Mouse (Mus musculus) liver, adult 2 months (tissue): ENCODE results near the gene Zbtb44. TPM values are rescaled to one million over a fixed set of nuclear protein-coding genes. Genes with fewer than 3 reads are reported as not detected.
A peak's percentile ranks its signal among the peaks of the same experiment; 100 is the strongest.

Experiments
- DNase-seq: peaks from one replicate; pipeline ENCODE4 v3.0.0-alpha.2; 2011; ENCODE audit warnings: low read depth, low spot score; ENCODE audit errors: extremely low read depth
- H3K27ac ChIP-seq: fragments of 200-500 bp; replicated peaks from 2 replicates; pipeline ENCODE4 v1.5.1; 2012; ENCODE audit warnings: low read depth, mild to moderate bottlenecking, control low read depth, inconsistent platforms, low read length; ENCODE audit not compliant: insufficient read depth
- H3K27me3 ChIP-seq: fragments of 200-500 bp; 2 replicates; pipeline ENCODE4 v1.6.1; 2012; ENCODE audit warnings: mild to moderate bottlenecking, moderate library complexity, low read length, inconsistent platforms; ENCODE audit not compliant: control insufficient read depth, insufficient read depth
- H3K36me3 ChIP-seq: fragments of 200-500 bp; 2 replicates; pipeline ENCODE4 v1.6.1; 2012; ENCODE audit warnings: low read length, inconsistent platforms; ENCODE audit not compliant: control insufficient read depth, insufficient read depth
- H3K4me1 ChIP-seq: fragments of 200-500 bp; 2 replicates; pipeline ENCODE4 v1.6.1; 2011; ENCODE audit warnings: low read length; ENCODE audit not compliant: control insufficient read depth, insufficient read depth
- H3K4me3 ChIP-seq: fragments of 200-500 bp; 2 replicates; pipeline ENCODE4 v1.5.1; 2011; ENCODE audit warnings: low read depth, mild to moderate bottlenecking, control low read depth, low read length, moderate library complexity; ENCODE audit not compliant: insufficient read depth
- H3K79me2 ChIP-seq: fragments of 200-500 bp; 2 replicates; pipeline ENCODE4 v1.6.1; 2012; ENCODE audit warnings: inconsistent platforms, mild to moderate bottlenecking, low read length, moderate library complexity; ENCODE audit not compliant: control insufficient read depth, insufficient read depth
- H3K9ac ChIP-seq: fragments of 200-500 bp; 2 replicates; pipeline ENCODE4 v1.6.1; 2012; ENCODE audit warnings: low read depth, mild to moderate bottlenecking, control low read depth, inconsistent platforms, low read length
- CTCF ChIP-seq: fragments of 200-500 bp; IDR thresholded peaks from 2 replicates; pipeline ENCODE4 v1.5.1; 2011; ENCODE audit warnings: low read depth, low read length, control low read depth
- POLR2A ChIP-seq: fragments of 200-500 bp; IDR thresholded peaks from 2 replicates; pipeline ENCODE4 v1.6.1; 2011; ENCODE audit warnings: low read length, control low read depth; ENCODE audit not compliant: insufficient read depth; ENCODE audit errors: extremely low read depth
- WGBS: fragments of 180-500 bp; shearing (Covaris S2); methylation state at CpG from one replicate; pipeline ENCODE4 v1.1.7; 2018; 5-methylcytosine and 5-hydroxymethylcytosine counted together
- polyA plus RNA-seq: library from polyadenylated mRNA; depleted of rRNA; stranded (reverse); fragments of >200 nt; gene quantifications from 2 replicates; pipeline ENCODE4 v1.2.3, GENCODE M21; 2012; rRNA removed
- total RNA-seq: library from RNA; depleted of rRNA; stranded (reverse); fragments of >200 nt; gene quantifications from 2 replicates; pipeline ENCODE4 v1.2.3, GENCODE M21; 2014; rRNA removed

Zbtb44 gene
- total RNA-seq, result 31.0 and 37.8 TPM in 2 replicates
- polyA plus RNA-seq, result 4.5 and 5.4 TPM in 2 replicates

DNA sequence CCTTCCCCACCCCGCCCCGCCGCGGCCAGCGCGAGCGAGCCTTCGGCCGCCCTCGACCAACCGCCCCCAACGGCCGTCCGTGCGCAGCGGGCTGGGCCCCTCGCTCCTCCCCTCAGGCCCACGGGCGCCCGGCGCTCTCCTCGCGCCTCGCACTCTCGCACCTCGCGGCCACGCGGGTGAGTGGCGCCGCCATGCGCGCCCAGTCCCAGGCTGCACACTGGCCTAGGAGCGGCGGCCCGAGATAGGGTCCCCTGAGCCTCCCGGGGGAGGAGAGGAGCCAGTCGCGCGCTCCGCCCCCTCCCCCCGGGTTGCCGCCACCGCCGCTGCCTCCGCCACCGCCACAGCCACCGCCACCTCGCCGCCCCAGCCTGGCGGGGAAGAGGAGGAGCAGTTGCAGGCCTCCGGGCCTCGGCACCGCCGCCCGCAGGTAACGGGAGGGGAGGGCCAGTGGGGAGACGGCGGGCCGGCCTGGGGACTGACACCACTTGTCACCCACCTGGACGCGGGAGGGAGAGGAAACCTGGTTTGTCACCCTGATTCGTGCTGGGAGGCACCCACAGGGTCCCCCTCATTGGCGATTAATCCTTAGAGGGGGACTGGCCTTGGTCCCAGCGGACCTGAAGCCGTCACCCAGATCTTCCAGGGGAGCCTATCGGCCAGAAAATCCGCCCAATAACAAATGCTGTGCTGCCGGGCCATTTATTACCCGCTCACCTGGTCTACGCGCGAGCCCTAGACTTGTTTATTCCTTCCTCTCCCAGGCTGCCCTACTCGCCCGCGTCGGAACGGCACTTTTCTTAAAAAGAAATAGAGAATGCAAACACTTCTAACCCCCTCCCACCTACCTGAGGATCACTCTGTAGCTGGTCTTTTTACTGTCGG, at the start of gene Zbtb44:
TSS of gene Zbtb44 (plus strand) at position 113 of the 882 bp plus-strand sequence.
- H3K36me3 ChIP-seq, result peaks cover 3% of the 10 kb centered on the region; the same call in 1 of the 2 replicates
- no peaks in the 10 kb centered on the region for H3K27me3 ChIP-seq
- peak within 1 kb of the TSS; percentile 87 for H3K27ac ChIP-seq
- peak; percentile 67 for DNase-seq
- H3K9ac ChIP-seq, result peak within 1 kb of the TSS; percentile 95
- TF ChIP-seq CTCF (no peak), POLR2A (no peak; the same call in 1 of the 2 replicates)
- peak within 1 kb of the TSS; percentile 82 for H3K4me3 ChIP-seq
- peaks cover 2% of the 10 kb centered on the region; the same call in 1 of the 2 replicates for H3K79me2 ChIP-seq
- H3K4me1 ChIP-seq, result peaks cover 12% of the 10 kb centered on the region
- WGBS, result under 1% methylated on average over 72 of the region's 79 CpGs

DNA sequence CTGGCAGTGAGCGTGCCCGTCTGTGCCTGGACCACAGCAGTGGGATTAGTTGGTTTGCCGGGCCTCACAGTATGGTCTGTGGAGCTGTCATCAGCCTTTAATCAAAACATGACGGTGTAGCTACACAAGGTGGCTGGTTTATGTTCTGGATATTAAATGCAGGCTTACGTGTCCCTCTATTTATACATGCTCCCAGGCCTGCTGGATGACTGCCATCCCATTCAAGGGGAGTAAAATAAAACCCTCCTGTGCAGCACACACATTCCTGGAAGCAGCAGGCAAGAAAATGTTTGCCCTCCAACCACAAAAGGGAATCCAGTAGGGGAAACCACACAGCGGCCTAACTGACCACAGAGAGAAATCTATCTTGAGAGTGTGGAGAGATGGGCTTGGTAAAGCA, 44.7 kb upstream of the Zbtb44 start:
- no peak for DNase-seq
- no peak overlapping the region for H3K4me3 ChIP-seq
- no peak overlapping the region for H3K9ac ChIP-seq
- no peaks in the 10 kb centered on the region for H3K36me3 ChIP-seq
- H3K4me1 ChIP-seq, result no peaks in the 10 kb centered on the region
- no peak for TF ChIP-seq CTCF
- TF ChIP-seq POLR2A, result no peak
- H3K27me3 ChIP-seq, result no peaks in the 10 kb centered on the region
- WGBS, result 89% methylated on average over 6 of the region's 6 CpGs
- H3K79me2 ChIP-seq, result no peaks in the 10 kb centered on the region
- H3K27ac ChIP-seq, result no peak overlapping the region

DNA sequence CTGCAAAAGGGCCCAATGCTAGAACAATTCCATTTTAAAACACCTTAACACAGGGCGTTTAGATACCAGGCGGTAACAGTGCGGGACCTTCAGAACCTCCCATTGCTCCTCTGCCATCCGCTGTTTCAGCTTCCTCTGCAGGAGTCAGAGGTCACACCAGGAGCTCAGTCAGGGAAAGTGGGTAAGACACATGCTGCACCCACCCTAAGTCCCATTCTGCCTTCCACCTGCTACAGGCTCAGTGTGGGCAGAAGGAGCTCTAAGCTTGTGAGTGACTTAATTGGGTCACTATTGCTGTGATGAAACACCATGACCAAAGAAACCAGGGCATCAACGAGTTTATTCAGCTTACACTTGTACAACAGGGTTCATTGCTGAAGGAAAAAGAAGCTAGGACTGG, 37.3 kb upstream of the Zbtb44 start:
- H3K9ac ChIP-seq, result no peak overlapping the region
- no peaks in the 10 kb centered on the region for H3K36me3 ChIP-seq
- no peak overlapping the region for H3K27ac ChIP-seq
- WGBS, result 80% methylated on average over 5 of the region's 5 CpGs
- H3K4me1 ChIP-seq, result no peaks in the 10 kb centered on the region
- H3K4me3 ChIP-seq, result no peak overlapping the region
- TF ChIP-seq CTCF, result no peak
- no peak for TF ChIP-seq POLR2A
- DNase-seq, result no peak
- no peaks in the 10 kb centered on the region for H3K79me2 ChIP-seq
- H3K27me3 ChIP-seq, result no peaks in the 10 kb centered on the region

DNA sequence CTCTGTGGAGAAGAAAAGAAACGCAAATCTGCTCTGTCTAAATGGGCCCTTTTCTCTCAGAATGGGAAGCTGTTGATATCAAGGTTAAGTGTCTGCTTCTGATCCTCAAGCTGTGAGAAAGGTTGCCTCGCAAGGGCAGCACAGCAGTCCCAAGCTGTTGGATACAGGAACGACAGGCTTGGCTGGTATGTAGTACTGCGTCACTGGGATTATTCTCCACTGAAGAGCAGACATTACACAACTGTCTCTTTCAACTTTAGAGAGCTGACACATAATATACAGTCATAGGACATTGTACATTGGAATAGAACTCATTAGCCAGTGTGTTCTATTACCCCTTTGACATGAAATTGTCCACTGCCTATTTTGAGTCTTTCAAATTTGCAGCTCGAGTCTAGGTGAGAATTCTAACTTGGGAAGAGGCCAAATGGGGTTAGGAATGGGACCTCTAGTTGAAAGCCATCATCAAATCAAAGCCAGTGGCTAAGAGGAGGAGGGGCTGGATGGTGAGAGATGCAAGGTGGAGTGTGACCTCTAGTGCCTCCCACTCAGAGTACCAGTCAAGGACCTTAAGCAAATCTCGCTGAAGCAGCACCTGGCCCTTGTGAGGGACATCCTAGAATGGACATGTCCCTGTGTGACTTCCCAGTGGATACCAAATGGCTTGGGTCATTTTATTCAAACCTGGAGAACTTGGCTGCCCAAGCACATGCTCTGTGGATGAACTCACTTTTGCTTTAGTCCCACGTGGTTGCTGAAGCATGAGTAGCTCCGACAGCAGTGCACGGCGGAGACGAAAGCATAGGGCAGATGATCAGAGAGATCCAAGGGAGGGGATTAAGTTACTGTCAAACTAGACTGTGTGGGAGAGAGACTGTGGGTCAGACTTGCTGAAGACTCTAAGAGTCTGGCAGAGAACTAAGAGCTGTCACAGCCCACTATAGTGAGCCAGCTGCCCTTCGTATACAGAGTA, 33.6 kb upstream of the Zbtb44 start:
- no peak overlapping the region for H3K27ac ChIP-seq
- H3K27me3 ChIP-seq, result no peaks in the 10 kb centered on the region
- H3K4me3 ChIP-seq, result no peak overlapping the region
- no peaks in the 10 kb centered on the region for H3K36me3 ChIP-seq
- no peak for TF ChIP-seq POLR2A
- no peak for TF ChIP-seq CTCF
- H3K9ac ChIP-seq, result no peak overlapping the region
- H3K4me1 ChIP-seq, result no peaks in the 10 kb centered on the region
- 84% methylated on average over 12 of the region's 12 CpGs for WGBS
- H3K79me2 ChIP-seq, result no peaks in the 10 kb centered on the region
- no peak for DNase-seq

DNA sequence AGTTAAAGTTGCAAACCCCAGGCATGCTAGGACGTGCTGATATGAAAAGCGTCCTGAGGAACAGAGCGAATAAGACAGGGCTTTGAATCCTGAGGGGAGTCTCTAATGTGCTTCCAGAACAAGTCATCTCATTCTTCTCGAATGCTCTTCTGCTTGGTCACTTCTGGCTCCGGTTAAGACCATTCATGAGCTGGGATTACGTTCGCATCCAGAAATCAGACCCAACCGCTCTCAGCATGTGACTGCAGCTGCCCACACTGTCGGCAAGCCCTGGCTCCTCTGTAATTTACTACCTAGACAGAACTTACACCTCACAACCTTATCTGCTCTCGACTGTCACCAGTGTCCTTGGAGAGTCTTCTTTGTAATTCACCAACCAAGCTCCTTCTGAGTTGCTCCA, 29.8 kb upstream of the Zbtb44 start:
- H3K27me3 ChIP-seq, result no peaks in the 10 kb centered on the region
- no peak overlapping the region for H3K9ac ChIP-seq
- no peak overlapping the region for H3K27ac ChIP-seq
- H3K4me3 ChIP-seq, result no peak overlapping the region
- H3K4me1 ChIP-seq, result no peaks in the 10 kb centered on the region
- H3K79me2 ChIP-seq, result no peaks in the 10 kb centered on the region
- TF ChIP-seq POLR2A (no peak), CTCF (no peak)
- no peak for DNase-seq
- no peaks in the 10 kb centered on the region for H3K36me3 ChIP-seq
- WGBS, result 85% methylated on average over 10 of the region's 10 CpGs
